Mouse (Mus musculus) CH12.LX (cell line): ENCODE data around the gene Phf14.

Source experiments
- CTCF ChIP-seq, 2 experiments: IDR thresholded peaks in 1 of 2; conservative IDR thresholded peaks in 1 of 2; 2 replicates each; pipeline ENCODE4 v1.5.1; 2011 to 2012; ENCODE audit warnings: low read depth in 2 of 2, low read length in 2 of 2, improper control_type of control experiment in 1 of 2, inconsistent platforms in 1 of 2, mild to moderate bottlenecking in 1 of 2, moderate library complexity in 1 of 2
- MYC ChIP-seq: IDR thresholded peaks from 2 replicates; pipeline ENCODE4 v1.6.1; 2011; ENCODE audit warnings: low read depth, mild to moderate bottlenecking, improper control_type of control experiment, low read length
- NELFE ChIP-seq: IDR thresholded peaks from 2 replicates; pipeline ENCODE4 v1.6.1; 2011; ENCODE audit warnings: low read depth, low read length, improper control_type of control experiment
- POLR2A ChIP-seq: IDR thresholded peaks from 2 replicates; pipeline ENCODE4 v1.6.1; 2011; ENCODE audit warnings: low read depth, mild to moderate bottlenecking, improper control_type of control experiment, low read length

DNA sequence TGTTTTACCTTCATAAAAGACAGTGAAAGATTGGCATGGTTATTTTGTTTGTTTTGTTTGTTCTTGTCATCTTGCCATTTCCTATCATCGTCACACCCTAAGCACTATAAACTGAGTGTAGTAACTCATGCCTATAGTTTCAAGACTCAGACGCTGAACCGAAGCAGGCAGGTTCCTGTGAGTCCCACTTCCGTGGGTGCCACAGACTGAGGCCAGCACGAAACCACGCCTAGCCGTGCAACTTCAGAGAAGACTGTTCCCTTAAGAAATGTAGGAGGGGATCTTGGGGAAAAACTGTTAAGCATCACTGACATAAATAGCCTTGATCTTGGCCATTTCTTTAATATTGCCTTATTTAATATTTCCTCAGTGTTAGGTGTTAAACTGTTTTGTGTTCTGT is 152.4 kb downstream of the Phf14 start:
- no peak for TF ChIP-seq POLR2A
- TF ChIP-seq MYC = no peak
- no peak for TF ChIP-seq NELFE
- no peak for TF ChIP-seq CTCF (conservative IDR thresholded peaks at IDR 0.05 in 1 of 2, IDR thresholded peaks at IDR 0.05 in 1 of 2; ENCODE audit: low read depth in 2 of 2, low read length in 2 of 2)
